Mouse (Mus musculus): Measurements from ENCODE around the gene Pnrc2.

Pnrc2 gene

GRCm38 (mm10) chr4:135891539-135891938, 17.9 kb upstream of the Pnrc2 start:
- no peak for DNase-seq (ENCODE audit: low spot score)

GRCm38 (mm10) chr4:135889884-135890283, 16.2 kb upstream of the Pnrc2 start:
- DNase-seq (ENCODE audit: low spot score), result peak; percentile 66

GRCm38 (mm10) chr4:135889146-135889883, 15.7 kb upstream of the Pnrc2 start:
- DNase-seq (ENCODE audit: low spot score), result no peak

GRCm38 (mm10) chr4:135888448-135889057, 14.9 kb upstream of the Pnrc2 start:
- DNase-seq (ENCODE audit: low spot score), result no peak

- no peak for DNase-seq (ENCODE audit: low spot score)
Measured at GRCm38 (mm10) chr4:135886184-135886583, 12.5 kb upstream of the Pnrc2 start.

- no peak for DNase-seq (ENCODE audit: low spot score)
Measured at GRCm38 (mm10) chr4:135885676-135886075, 12.0 kb upstream of the Pnrc2 start.

- no peak for DNase-seq (ENCODE audit: low spot score)
Measured at GRCm38 (mm10) chr4:135884531-135884930, 10.9 kb upstream of the Pnrc2 start.

- DNase-seq (ENCODE audit: low spot score), result no peak
Measured at GRCm38 (mm10) chr4:135883881-135884516, 10.3 kb upstream of the Pnrc2 start.

GRCm38 (mm10) chr4:135883401-135883851, 9.8 kb upstream of the Pnrc2 start:
- no peak for DNase-seq (ENCODE audit: low spot score)

- DNase-seq (ENCODE audit: low spot score), result no peak
Measured at GRCm38 (mm10) chr4:135882023-135882422, 8.4 kb upstream of the Pnrc2 start.

- no peak for DNase-seq (ENCODE audit: low spot score)
Measured at GRCm38 (mm10) chr4:135880576-135880975, 6.9 kb upstream of the Pnrc2 start.

- no peak for DNase-seq (ENCODE audit: low spot score)
Measured at GRCm38 (mm10) chr4:135880018-135880417, 6.4 kb upstream of the Pnrc2 start.

GRCm38 (mm10) chr4:135879021-135879420, 5.4 kb upstream of the Pnrc2 start:
- DNase-seq (ENCODE audit: low spot score), result no peak

GRCm38 (mm10) chr4:135877742-135878141, 4.1 kb upstream of the Pnrc2 start:
- no peak for DNase-seq (ENCODE audit: low spot score)

GRCm38 (mm10) chr4:135876583-135877020, 3.0 kb upstream of the Pnrc2 start:
- DNase-seq (ENCODE audit: low spot score), result no peak

- peak; percentile 59 for DNase-seq (ENCODE audit: low spot score)
Measured at GRCm38 (mm10) chr4:135875991-135876582, 2.4 kb upstream of the Pnrc2 start.

- DNase-seq (ENCODE audit: low spot score), result no peak
Measured at GRCm38 (mm10) chr4:135875546-135875945, 1.9 kb upstream of the Pnrc2 start.

GRCm38 (mm10) chr4:135874564-135875535, 1.2 kb upstream of the Pnrc2 start:
- no peak for DNase-seq (ENCODE audit: low spot score)

GRCm38 (mm10) chr4:135872589-135873391, 860 bp downstream of the Pnrc2 start:
- DNase-seq (ENCODE audit: low spot score), result no peak

GRCm38 (mm10) chr4:135872015-135872414, 1.6 kb downstream of the Pnrc2 start:
- DNase-seq (ENCODE audit: low spot score), result no peak

Measured in c-Kit-positive CD71-positive TER-119-positive erythroid progenitor cells, embryonic 14.5 days (primary cell).